Mouse (Mus musculus) MEL (cell line): Measurements from ENCODE around the gene Cand2.
A peak's percentile ranks its signal among the peaks of the same experiment; 100 is the strongest.

Experiments used
- CTCF ChIP-seq, 3 experiments: IDR thresholded peaks in 2 of 3; conservative IDR thresholded peaks in 1 of 3; 2 replicates each; pipeline ENCODE4 v1.5.1; 2011 to 2012; ENCODE audit warnings: low read length in 3 of 3, low read depth in 2 of 3, mild to moderate bottlenecking in 2 of 3, improper control_type of control experiment in 1 of 3, inconsistent platforms in 1 of 3, mixed read lengths in 1 of 3, moderate library complexity in 1 of 3; ENCODE audit not compliant: control insufficient read depth in 1 of 3, insufficient read depth in 1 of 3, poor library complexity in 1 of 3, severe bottlenecking in 1 of 3
- EP300 ChIP-seq, 2 experiments: IDR thresholded peaks; 2 replicates each; pipeline ENCODE4 v1.6.1; 2011; ENCODE audit warnings: improper control_type of control experiment in 2 of 2, low read length in 2 of 2, low read depth in 1 of 2, mild to moderate bottlenecking in 1 of 2
- MXI1 ChIP-seq: IDR thresholded peaks from 2 replicates; pipeline ENCODE4 v1.6.1; 2011; ENCODE audit warnings: mild to moderate bottlenecking, low read depth, low read length, improper control_type of control experiment
- NELFE ChIP-seq: IDR thresholded peaks from 2 replicates; pipeline ENCODE4 v1.6.1; 2011; ENCODE audit warnings: low read depth, low read length, improper control_type of control experiment
- TBP ChIP-seq: IDR thresholded peaks from 2 replicates; pipeline ENCODE4 v1.8.0; 2011; ENCODE audit warnings: low read depth, low read length, improper control_type of control experiment
- TCF12 ChIP-seq: IDR thresholded peaks from 2 replicates; pipeline ENCODE4 v1.6.1; 2014; ENCODE audit warnings: low read depth, mild to moderate bottlenecking, inconsistent platforms, low read length, improper control_type of control experiment, moderate library complexity

DNA sequence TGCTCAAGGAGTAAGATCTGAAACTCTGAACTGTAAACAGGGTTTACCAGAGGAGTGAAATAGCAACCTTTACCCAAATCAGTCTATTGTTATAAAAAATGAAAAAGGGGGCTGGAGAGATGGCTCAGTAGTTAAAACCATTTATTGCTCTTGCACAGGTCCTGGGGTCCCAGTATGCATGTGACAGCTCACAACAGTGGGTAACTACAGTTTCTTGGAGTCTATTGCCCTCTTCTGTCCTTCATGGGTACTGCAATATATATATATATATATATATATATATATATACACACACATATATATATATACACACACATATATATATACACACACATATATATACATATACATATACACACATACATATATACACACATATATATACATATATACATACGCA is 1.7 kb upstream of the Cand2 start:
- no peak for TF ChIP-seq EP300 (IDR thresholded peaks at IDR 0.05; ENCODE audit: low read depth in 1 of 2, low read length in 2 of 2)
- peak in 2 of 3 experiments; percentile 5 to 53; a peak in 3 of 6 replicates for TF ChIP-seq CTCF (IDR thresholded peaks at IDR 0.05 in 2 of 3, conservative IDR thresholded peaks at IDR 0.05 in 1 of 3; ENCODE audit: control insufficient read depth in 1 of 3, insufficient read depth in 1 of 3, low read depth in 2 of 3, low read length in 3 of 3, poor library complexity in 1 of 3, severe bottlenecking in 1 of 3)
- TF ChIP-seq NELFE = no peak
- no peak for TF ChIP-seq MXI1
- no peak for TF ChIP-seq TCF12
- TF ChIP-seq TBP = no peak
